Mouse (Mus musculus) heart, adult 2 months (tissue): ENCODE measurements around the gene Gm28036.

Experiments used
- CTCF ChIP-seq: fragments of 200-600 bp; IDR thresholded peaks from 2 replicates; pipeline ENCODE4 v1.8.1; 2022; ENCODE audit warnings: antibody characterized with exemption, mild to moderate bottlenecking, moderate library complexity
- EP300 ChIP-seq: fragments of 200-500 bp; IDR thresholded peaks from 2 replicates; pipeline ENCODE4 v1.6.1; 2011; ENCODE audit warnings: low read depth, low read length, control low read depth; ENCODE audit not compliant: insufficient read depth
- POLR2A ChIP-seq: fragments of 200-500 bp; IDR thresholded peaks from 2 replicates; pipeline ENCODE4 v1.6.1; 2011; ENCODE audit warnings: mild to moderate bottlenecking, low read depth, low read length, control low read depth; ENCODE audit not compliant: insufficient read depth

DNA sequence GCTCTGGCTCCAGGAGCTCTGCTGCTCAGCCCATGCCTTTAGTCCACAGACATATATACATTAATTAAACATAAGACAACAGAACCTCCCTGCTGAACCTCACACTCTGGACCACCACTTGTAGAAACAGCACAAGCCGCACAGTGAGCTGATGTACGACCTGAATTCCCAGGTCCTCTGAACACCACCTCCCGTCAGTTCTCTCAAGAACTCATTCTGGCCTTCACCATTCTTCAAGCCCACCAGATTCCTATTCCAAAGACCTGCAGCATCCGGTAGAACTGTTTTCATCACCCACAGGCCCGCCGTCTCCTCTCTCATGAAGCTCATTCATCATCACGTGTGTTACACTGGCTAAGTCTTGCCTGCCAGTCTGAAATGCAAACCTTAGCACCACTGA is 46.5 kb downstream of the Gm28036 start:
- no peak for TF ChIP-seq CTCF
- no peak for TF ChIP-seq POLR2A
- TF ChIP-seq EP300: no peak
